Mouse (Mus musculus) E14TG2a.4 (cell line): ENCODE data around the gene Crocc.

Experiments used
- H3K27me3 ChIP-seq: 2 replicates; pipeline ENCODE4 v1.6.1; 2014; ENCODE audit warnings: low read length, control low read depth; ENCODE audit not compliant: insufficient read depth
- H3K36me3 ChIP-seq: 2 replicates; pipeline ENCODE4 v1.6.1; 2014; ENCODE audit warnings: low read length, control low read depth; ENCODE audit not compliant: insufficient read depth
- H3K4me1 ChIP-seq: replicated peaks from 2 replicates; pipeline ENCODE4 v1.6.1; 2014; ENCODE audit warnings: low read depth, low read length, control low read depth
- H3K4me3 ChIP-seq: replicated peaks from 2 replicates; pipeline ENCODE4 v1.5.1; 2014; ENCODE audit warnings: mild to moderate bottlenecking, low read length
- H3K9me3 ChIP-seq: 2 replicates; pipeline ENCODE4 v1.6.1; 2014; ENCODE audit warnings: low read length, control low read depth
- CTCF ChIP-seq: conservative IDR thresholded peaks from 2 replicates; pipeline ENCODE4 v1.5.1; 2014; ENCODE audit warnings: low read length
- NANOG ChIP-seq: IDR thresholded peaks from 2 replicates; pipeline ENCODE4 v1.6.1; 2014; ENCODE audit warnings: borderline replicate concordance, low read length, mixed read lengths
- POU5F1 ChIP-seq: IDR thresholded peaks from 2 replicates; pipeline ENCODE4 v1.6.1; 2014; ENCODE audit warnings: low read length, borderline replicate concordance

Gene Crocc

GRCm38 (mm10) chr4:140981605-140982004 is 78.7 kb downstream of the Crocc start:
- Histone ChIP-seq H3K4me3 (no peak overlapping the region), H3K27me3 (no peaks in the 10 kb centered on the region), H3K4me1 (peaks cover 33% of the 10 kb centered on the region), H3K36me3 (peaks cover 31% of the 10 kb centered on the region), H3K9me3 (peaks cover 3% of the 10 kb centered on the region; the same call in 1 of the 2 replicates)
- no peak for TF ChIP-seq POU5F1
- peak; percentile 93 for TF ChIP-seq CTCF
- no peak for TF ChIP-seq NANOG

- Histone ChIP-seq H3K9me3 (peaks cover 3% of the 10 kb centered on the region; the same call in 1 of the 2 replicates), H3K4me3 (no peak overlapping the region), H3K36me3 (peaks cover 66% of the 10 kb centered on the region), H3K27me3 (no peaks in the 10 kb centered on the region), H3K4me1 (peaks cover 35% of the 10 kb centered on the region)
- no peak for TF ChIP-seq POU5F1
- no peak for TF ChIP-seq NANOG
- no peak for TF ChIP-seq CTCF
These were observed 82.3 kb downstream of the Crocc start for GRCm38 (mm10) chr4:140977886-140978692.

GRCm38 (mm10) chr4:140977278-140977677 is 83.1 kb downstream of the Crocc start:
- H3K4me1 ChIP-seq: peaks cover 40% of the 10 kb centered on the region
- TF ChIP-seq NANOG (no peak), CTCF (no peak)
- H3K4me3 ChIP-seq: no peak overlapping the region
- H3K9me3 ChIP-seq: peaks cover 3% of the 10 kb centered on the region; the same call in 1 of the 2 replicates
- H3K36me3 ChIP-seq: peaks cover 75% of the 10 kb centered on the region
- no peaks in the 10 kb centered on the region for H3K27me3 ChIP-seq

- no peak overlapping the region for H3K4me3 ChIP-seq
- no peaks in the 10 kb centered on the region for H3K27me3 ChIP-seq
- H3K9me3 ChIP-seq: no peaks in the 10 kb centered on the region
- no peak for TF ChIP-seq CTCF
- TF ChIP-seq POU5F1: no peak
- no peak for TF ChIP-seq NANOG
- H3K4me1 ChIP-seq: peaks cover 55% of the 10 kb centered on the region
- H3K36me3 ChIP-seq: peaks cover 94% of the 10 kb centered on the region
These were observed 85.0 kb downstream of the Crocc start for GRCm38 (mm10) chr4:140975356-140975755.

- Histone ChIP-seq H3K9me3 (no peaks in the 10 kb centered on the region), H3K36me3 (peaks cover 97% of the 10 kb centered on the region), H3K27me3 (no peaks in the 10 kb centered on the region), H3K4me1 (peaks cover 56% of the 10 kb centered on the region), H3K4me3 (no peak overlapping the region)
- TF ChIP-seq CTCF: no peak
- no peak for TF ChIP-seq NANOG
- TF ChIP-seq POU5F1: no peak
These were observed 85.9 kb downstream of the Crocc start for GRCm38 (mm10) chr4:140974408-140974807.

- H3K27me3 ChIP-seq: no peaks in the 10 kb centered on the region
- no peaks in the 10 kb centered on the region for H3K9me3 ChIP-seq
- no peak overlapping the region for H3K4me3 ChIP-seq
- TF ChIP-seq CTCF: no peak
- no peak for TF ChIP-seq POU5F1
- TF ChIP-seq NANOG: no peak
- H3K4me1 ChIP-seq: peaks cover 51% of the 10 kb centered on the region
- H3K36me3 ChIP-seq: peaks cover 93% of the 10 kb centered on the region
These were observed 88.7 kb downstream of the Crocc start for GRCm38 (mm10) chr4:140971691-140972090.

- no peak for TF ChIP-seq POU5F1
- no peak for TF ChIP-seq CTCF
- no peak for TF ChIP-seq NANOG
- Histone ChIP-seq H3K4me3 (no peak overlapping the region), H3K36me3 (peaks cover 85% of the 10 kb centered on the region), H3K4me1 (peaks cover 71% of the 10 kb centered on the region), H3K27me3 (no peaks in the 10 kb centered on the region), H3K9me3 (no peaks in the 10 kb centered on the region)
These were observed 92.8 kb downstream of the Crocc start for GRCm38 (mm10) chr4:140967386-140968159.
